Mouse (Mus musculus) lung, postnatal 10 days (tissue): ENCODE data around the gene Elovl1.

Experiments
- DNase-seq: peaks from one replicate; pipeline ENCODE4 v3.0.0; 2021

Elovl1 gene

DNA sequence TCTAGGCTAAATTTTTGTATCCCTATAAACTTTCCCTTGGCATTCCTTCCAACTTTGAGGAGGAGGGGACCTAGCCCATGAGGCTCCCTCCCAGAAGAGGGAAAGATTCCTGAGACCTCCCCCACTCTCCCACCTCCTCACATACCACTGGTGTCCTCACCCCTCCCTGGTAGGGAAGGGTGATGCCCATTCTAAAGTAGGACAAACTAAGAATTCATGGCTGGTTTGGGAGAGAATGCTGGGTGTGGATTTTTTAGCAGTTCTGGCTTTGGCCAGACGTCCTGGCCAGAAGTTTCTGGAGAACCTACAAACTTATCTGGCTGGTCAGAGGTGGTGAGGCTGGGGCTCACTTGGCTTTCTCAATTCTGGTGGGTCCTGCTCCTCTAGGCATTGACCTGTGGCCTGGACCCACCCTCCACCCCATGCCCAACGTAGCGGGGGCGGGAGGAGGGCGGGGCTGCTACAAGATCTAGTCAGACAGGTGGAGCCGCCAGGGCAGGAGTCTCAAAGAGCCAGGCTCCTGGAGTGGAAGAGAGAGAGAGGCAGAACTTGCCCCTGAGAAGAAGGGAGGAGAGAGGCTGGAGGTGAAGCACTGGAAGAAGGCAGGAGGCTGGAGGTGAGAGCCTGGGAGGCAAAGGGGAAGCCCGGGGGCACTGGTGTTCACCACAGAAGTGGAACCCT, 1.5 kb downstream of the Elovl1 start:
- peak; percentile 40 for DNase-seq

DNA sequence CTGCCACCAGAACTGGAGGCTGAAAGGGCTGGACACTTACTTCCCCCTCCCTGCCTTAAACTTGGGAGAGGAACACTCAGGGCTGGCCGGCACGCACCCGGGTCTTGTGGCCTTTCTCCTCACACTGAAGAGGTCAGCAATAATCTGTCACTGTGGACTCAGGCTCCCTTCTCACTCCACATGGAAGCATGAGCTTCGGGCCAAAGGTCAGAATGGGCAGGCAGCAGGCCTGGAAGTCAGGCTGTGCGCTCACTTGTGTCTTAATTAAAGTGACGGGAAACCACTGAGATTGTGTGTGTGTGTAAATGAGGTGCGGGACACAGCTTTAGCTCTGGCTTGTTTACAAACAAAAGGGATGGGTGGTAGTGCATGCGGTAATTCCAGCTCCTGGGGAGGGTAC, 4.4 kb downstream of the Elovl1 start:
- no peak for DNase-seq

- DNase-seq: peak; percentile 97
Observed at GRCm38 (mm10) chr4:118436820-118437603, 9.1 kb downstream of the Elovl1 start, which contains the start of gene Cdc20. Cdc20 (minus strand) TSS chr4:118437352.

GRCm38 (mm10) chr4:118437829-118438253, 9.9 kb downstream of the Elovl1 start:
- DNase-seq: peak; percentile 58

DNA sequence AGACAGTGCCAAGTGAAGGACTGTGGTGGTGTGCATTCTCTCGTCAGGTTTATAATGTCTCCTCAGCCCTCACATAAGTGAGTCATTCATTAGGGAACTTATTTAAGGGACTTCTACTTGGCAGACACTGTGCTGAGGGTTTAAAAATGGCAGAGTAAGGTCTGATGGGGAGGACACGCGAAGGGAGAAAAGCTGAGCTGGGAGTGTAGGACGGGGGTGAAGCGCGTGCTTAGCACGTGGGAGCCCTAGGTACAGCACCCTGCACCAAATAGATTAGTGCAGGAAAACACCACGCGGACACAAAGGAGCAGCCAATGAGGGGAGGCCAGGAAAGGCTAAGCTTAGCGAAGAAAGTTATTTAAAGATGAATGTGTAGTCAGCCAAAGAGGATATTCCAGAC, 17.2 kb downstream of the Elovl1 start:
- no peak for DNase-seq

- peak; percentile 80 for DNase-seq
Observed at GRCm38 (mm10) chr4:118445781-118446414, 18.0 kb downstream of the Elovl1 start.

GRCm38 (mm10) chr4:118446415-118447153, 18.7 kb downstream of the Elovl1 start:
- no peak for DNase-seq

DNA sequence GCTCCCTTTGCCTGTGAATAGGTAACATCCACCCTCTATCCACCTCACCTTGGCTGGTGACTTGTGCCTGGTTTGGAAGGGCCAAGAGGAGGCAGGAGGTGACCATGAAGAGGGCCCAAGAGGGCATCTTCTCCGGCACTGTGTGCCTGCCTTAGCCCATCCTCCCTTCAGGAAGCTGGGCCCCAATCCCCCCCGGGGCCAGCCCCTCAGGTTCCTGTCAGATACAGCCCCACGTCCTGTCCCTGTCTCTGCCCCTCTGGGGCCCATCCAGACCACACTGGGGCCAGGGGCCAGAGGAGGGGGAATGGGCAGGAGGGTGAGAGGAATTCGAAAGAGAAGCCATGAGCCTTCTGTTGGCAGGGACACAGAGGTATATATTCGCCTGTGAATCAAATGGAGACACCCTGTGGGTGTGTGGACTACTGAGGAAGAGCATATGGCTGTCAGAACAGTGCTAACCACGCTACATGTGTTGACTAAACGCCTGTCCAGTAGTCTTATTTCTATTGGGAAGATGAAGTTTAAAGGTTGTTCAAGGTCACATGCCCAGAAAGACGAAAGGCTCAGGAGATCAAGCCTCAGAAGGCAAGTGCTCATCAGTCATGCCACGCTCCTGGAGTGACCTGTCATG, 29.6 kb downstream of the Elovl1 start, which contains the start of gene Mpl:
TSS of gene Mpl (minus strand) at position 169 of the 631 bp plus-strand sequence.
- DNase-seq: no peak

DNA sequence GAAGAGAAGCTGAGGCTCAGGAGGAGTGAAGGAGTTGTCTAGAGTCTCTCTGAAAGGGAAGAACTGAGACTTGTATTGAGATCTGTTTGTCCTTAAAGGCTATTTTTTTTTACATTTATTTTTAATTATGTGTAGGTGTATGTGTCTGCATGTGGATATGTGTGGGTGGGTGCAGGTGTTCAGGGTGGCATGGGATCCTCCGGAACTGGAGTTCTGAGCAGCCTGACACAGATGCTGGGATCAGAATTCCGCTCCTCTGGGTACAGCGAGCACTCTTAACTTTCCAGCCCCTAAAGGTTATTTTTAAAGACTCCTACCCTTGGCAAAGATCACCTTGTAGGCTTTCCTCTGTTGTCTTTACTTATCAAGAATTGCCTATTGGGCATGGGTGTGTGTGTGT, 37.1 kb downstream of the Elovl1 start:
- no peak for DNase-seq

DNA sequence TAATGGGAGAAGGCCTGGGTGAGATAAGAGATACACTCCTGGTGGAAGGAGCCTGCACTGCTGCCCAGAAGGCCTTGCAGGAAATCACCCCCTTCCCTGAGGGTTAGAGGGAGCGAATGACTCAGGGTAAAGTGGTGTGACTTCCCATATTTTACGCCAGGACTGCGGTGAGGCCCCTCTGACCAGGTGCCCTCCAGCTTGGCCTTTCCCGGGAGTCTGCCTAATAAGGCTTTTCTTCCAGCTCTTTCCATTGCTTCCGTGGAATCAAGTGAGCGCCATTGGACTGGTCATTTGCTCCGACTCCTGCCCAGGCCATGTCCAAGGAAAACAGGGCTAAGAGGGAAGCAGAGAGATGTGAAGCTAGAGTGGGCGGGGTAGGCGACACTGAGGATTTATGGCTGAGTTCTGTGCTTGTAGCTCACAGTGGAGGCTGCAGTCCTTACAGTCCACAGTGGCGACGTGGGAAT, 37.8 kb downstream of the Elovl1 start:
- DNase-seq: peak; percentile 31

- DNase-seq: no peak
Observed at GRCm38 (mm10) chr4:118471281-118471680, 43.4 kb downstream of the Elovl1 start.

DNA sequence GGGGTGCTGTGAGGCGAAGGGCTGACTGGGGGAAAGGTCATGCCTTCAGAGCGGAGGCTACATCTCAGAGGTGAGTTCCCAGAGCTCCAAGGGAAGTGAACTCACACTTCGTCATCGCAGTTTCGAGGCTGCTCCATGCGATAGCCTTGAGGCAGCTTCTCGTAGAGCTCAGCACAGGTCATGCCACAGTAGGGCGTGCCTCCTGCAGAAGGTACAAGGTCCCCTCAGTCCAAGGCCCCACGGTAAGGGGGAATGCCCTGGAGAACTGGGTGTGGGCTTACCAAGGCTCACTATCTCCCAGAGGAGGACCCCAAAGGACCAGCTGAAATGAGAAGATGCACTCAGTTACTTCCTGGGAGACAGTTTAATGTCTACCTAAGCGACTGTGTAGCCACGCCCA, 44.8 kb downstream of the Elovl1 start:
- no peak for DNase-seq

DNA sequence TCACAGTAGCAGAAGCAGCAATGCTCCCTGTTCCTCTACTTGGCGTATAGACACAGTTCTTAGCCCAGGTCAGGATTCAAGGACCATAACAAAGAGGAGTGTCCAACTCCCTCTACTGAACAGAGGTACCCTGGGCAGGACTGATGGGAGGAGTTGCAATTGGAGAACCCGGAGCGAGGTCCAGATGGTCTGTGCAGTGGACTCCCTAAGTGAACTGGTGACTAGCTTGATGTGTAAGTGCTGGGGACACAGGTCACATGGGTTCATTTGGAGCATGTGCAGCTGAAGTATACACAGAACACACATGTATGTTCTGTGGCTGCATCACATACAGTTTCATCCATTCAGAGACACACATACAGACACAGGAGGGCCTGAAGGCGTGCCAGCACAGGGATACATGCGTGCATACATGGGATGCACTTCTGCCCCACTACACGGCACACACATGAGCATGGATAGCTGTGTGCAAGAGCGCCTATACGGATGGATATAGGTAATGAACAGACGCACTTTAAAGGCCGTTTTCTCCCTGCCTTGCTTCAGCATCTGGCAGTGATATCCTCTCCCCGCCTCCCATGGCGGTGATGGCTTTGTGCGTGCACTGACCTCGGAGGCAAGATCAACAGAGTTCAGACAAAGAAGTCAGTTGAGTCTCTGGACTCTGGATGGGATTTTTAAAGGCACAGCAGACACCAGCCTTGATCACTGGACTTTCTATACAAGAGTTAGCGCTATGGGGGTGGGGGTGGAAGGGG, 49.1 kb downstream of the Elovl1 start:
- DNase-seq: no peak
